Mouse (Mus musculus) heart, embryonic 12.5 days (tissue): Measurements from ENCODE around the gene Hdgfl1. TPM values are rescaled to one million over a fixed set of nuclear protein-coding genes. Genes with fewer than 3 reads are reported as not detected.

Source experiments
- ATAC-seq: fragments of 200-750 bp; cut with Nextera tagmentation; 2 replicates; pipeline ENCODE4 v1.8.0; 2017; ENCODE audit warnings: moderate TSS enrichment, moderate library complexity; ENCODE audit not compliant: insufficient number of reproducible peaks, low FRiP score
- H3K27ac ChIP-seq: fragments of 300-500 bp; sonication (generic); 2 replicates; pipeline ENCODE4 v1.5.1; 2016; ENCODE audit warnings: mild to moderate bottlenecking, moderate library complexity; ENCODE audit not compliant: poor library complexity, severe bottlenecking
- H3K27me3 ChIP-seq: fragments of 300-500 bp; sonication (generic); replicated peaks from 2 replicates; pipeline ENCODE4 v1.6.1; 2016; ENCODE audit warnings: mild to moderate bottlenecking, moderate library complexity
- H3K36me3 ChIP-seq: fragments of 300-500 bp; sonication (generic); 2 replicates; pipeline ENCODE4 v1.6.1; 2016; ENCODE audit warnings: mild to moderate bottlenecking, moderate library complexity
- H3K4me1 ChIP-seq: fragments of 300-500 bp; sonication (generic); replicated peaks from 2 replicates; pipeline ENCODE4 v1.6.1; 2016; ENCODE audit warnings: mild to moderate bottlenecking
- H3K4me2 ChIP-seq: fragments of 300-500 bp; sonication (generic); 2 replicates; pipeline ENCODE4 v1.6.1; 2016; ENCODE audit warnings: mild to moderate bottlenecking, moderate library complexity
- H3K4me3 ChIP-seq: fragments of 300-500 bp; sonication (generic); 2 replicates; pipeline ENCODE4 v1.5.1; 2016; ENCODE audit warnings: mild to moderate bottlenecking
- H3K9ac ChIP-seq: fragments of 300-500 bp; sonication (generic); 2 replicates; pipeline ENCODE4 v1.6.1; 2016; ENCODE audit warnings: mild to moderate bottlenecking, moderate library complexity
- H3K9me3 ChIP-seq: fragments of 300-500 bp; sonication (generic); replicated peaks from 2 replicates; pipeline ENCODE4 v1.6.1; 2016; ENCODE audit warnings: mild to moderate bottlenecking, moderate library complexity
- WGBS: fragments of 180-500 bp; shearing (Covaris S2); methylation state at CpG from one replicate; pipeline ENCODE4 v1.1.7; 2016; 5-methylcytosine and 5-hydroxymethylcytosine counted together
- polyA plus RNA-seq: library from polyadenylated mRNA; unstranded; fragments of >200 nt; fragmentation: Nextera tagmentation; extraction: Ambion mirVana; gene quantifications from 2 replicates; pipeline ENCODE4 v1.2.1, GENCODE M21; 2016

Hdgfl1 gene
- polyA plus RNA-seq, 1 experiment from 2014 or later, result not detected

DNA sequence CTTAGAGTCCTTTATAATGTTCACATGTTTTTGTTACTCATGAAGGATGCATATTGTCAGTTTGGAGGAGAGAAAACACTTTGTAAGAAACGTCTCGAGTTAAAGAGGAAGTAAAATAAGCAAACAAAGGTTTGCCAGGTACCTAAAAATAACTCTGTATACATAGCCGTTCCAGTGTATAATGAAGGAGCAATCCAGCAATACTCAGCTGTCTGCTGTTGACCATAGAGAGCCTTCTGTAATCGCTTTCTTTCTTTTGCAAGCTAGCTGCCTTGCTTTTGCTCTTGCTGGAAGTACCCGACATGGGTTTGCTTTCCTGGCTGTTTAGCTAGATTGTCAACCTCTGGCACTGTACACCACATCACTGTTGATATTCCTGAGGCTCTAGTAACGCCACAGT, 48.6 kb downstream of the Hdgfl1 start:
- no peak for ATAC-seq
- Histone ChIP-seq H3K4me2 (no peak overlapping the region), H3K36me3 (no peaks in the 10 kb centered on the region), H3K27ac (no peak overlapping the region), H3K4me3 (no peak overlapping the region), H3K9me3 (no peaks in the 10 kb centered on the region), H3K9ac (no peak overlapping the region), H3K27me3 (no peaks in the 10 kb centered on the region), H3K4me1 (no peaks in the 10 kb centered on the region)
- 42% methylated on average over 6 of the region's 6 CpGs for WGBS

DNA sequence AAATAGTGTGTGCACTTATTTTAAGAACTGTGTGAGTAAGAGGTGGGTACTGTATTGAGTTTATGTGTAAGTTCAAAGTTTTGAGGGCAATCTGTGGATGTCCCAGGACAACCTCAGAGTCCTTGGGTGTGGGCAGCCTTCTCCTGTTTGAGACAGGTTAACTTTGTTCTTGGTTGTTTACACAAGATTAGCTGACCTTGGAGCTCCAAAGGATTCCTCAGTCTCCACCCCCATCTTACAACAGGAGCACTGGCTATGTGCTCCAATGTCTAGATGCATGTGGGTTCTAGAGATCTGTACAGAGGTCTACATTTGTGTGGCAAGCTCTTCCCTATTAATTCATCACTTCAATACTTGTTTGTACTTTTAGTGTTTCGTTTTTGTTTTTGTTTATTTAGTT, 49.0 kb downstream of the Hdgfl1 start:
- 52% methylated on average over 1 of the region's 1 CpGs for WGBS
- H3K27me3 ChIP-seq, result no peaks in the 10 kb centered on the region
- H3K9me3 ChIP-seq, result no peaks in the 10 kb centered on the region
- no peak overlapping the region for H3K4me2 ChIP-seq
- no peak overlapping the region for H3K27ac ChIP-seq
- no peaks in the 10 kb centered on the region for H3K36me3 ChIP-seq
- no peak for ATAC-seq
- no peaks in the 10 kb centered on the region for H3K4me1 ChIP-seq
- H3K9ac ChIP-seq, result no peak overlapping the region
- no peak overlapping the region for H3K4me3 ChIP-seq

DNA sequence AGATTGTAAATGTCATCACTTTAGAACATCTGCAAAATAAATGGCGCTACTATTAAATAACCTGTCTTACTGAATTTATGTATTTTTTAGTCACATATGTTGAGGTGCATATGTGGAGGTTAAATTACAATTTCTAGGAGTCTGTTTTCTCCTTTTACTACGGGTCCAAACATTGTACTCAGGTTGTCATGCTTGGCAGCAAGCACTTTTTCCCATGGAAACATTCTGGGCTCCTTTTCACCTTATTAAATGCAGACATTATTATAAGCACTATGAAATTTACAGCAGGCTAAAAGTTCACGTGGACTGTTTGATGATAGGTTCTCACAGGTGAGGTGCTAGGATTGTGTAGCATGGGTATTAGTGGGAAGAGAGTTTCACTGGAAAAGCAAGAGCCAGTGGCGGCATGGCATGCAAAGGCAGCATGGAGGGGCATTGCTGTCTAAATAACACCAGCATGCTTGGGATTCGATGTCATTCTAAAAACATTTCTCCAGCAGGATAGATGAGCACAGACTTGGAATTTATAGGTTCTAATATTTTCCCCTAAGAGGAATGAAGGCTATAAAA, 50.7 kb downstream of the Hdgfl1 start:
- Histone ChIP-seq H3K9me3 (no peaks in the 10 kb centered on the region), H3K27me3 (no peaks in the 10 kb centered on the region), H3K4me2 (no peak overlapping the region), H3K27ac (no peak overlapping the region), H3K36me3 (no peaks in the 10 kb centered on the region), H3K9ac (no peak overlapping the region), H3K4me3 (no peak overlapping the region), H3K4me1 (no peaks in the 10 kb centered on the region)
- ATAC-seq, result no peak
- WGBS, result 76% methylated on average over 5 of the region's 5 CpGs
